Comparison of ENCODE assay signal across 19 mouse cellular contexts in genomic region chr12:117638833-117639232, GRCm38 (mm10).
A peak's percentile ranks its signal among the peaks of the same experiment; 100 is the strongest.
DNase-seq lines count a peak whose midpoint lies in the region; ATAC-seq and TF ChIP-seq lines count a peak whose summit lies in the region.
"Had no signal": no experiment of that assay in that cellular context is flagged by ENCODE, and none has a peak within 500 bp of the region (broad histone marks: within the 10 kb centered on the region; RNA-seq: fewer than 3 reads in every experiment).

No protein-coding gene starts in this region.

- no peak for TF ChIP-seq POLR2A in spleen, adult 2 months (IDR thresholded peaks at IDR 0.05; ENCODE audit: low read depth, low read length)
- TF ChIP-seq POLR2A in brain, embryonic 14.5 days (IDR thresholded peaks at IDR 0.05; ENCODE audit: borderline replicate concordance, extremely low read depth, insufficient read depth, insufficient read length, poor library complexity, severe bottlenecking) = no peak

- H3K4me3 ChIP-seq in kidney, embryonic 14.5 days (ENCODE audit: low read length) = no peak overlapping the region
- H3K4me3 ChIP-seq in spleen, adult 2 months (ENCODE audit: extremely low read depth, insufficient read depth, insufficient read length) = no peak overlapping the region
- no peak overlapping the region for H3K4me3 ChIP-seq in macrophage (ENCODE audit: inconsistent target)
- H3K4me3 ChIP-seq: embryonic facial prominence, embryonic 12.5 days; heart, embryonic 10.5 days; layer of hippocampus, adult 2 months; megakaryocyte, embryonic 14.5 days had no signal

- H3K27me3 ChIP-seq in kidney, embryonic 14.5 days (ENCODE audit: control insufficient read depth, insufficient read depth, low read length) = no peaks in the 10 kb centered on the region
- H3K27me3 ChIP-seq in spleen, adult 2 months (ENCODE audit: control insufficient read depth, insufficient read depth, low read length) = no peaks in the 10 kb centered on the region
- H3K27me3 ChIP-seq: embryonic facial prominence, embryonic 12.5 days; megakaryocyte, embryonic 14.5 days had no signal

- H3K9me3 ChIP-seq in kidney, embryonic 14.5 days (ENCODE audit: control insufficient read depth, low read length) = no peaks in the 10 kb centered on the region
- H3K9me3 ChIP-seq: embryonic facial prominence, embryonic 12.5 days; heart, embryonic 10.5 days; megakaryocyte, embryonic 14.5 days had no signal

- no peak for TF ChIP-seq CTCF in spleen, adult 2 months (IDR thresholded peaks at IDR 0.05; ENCODE audit: extremely low read depth, insufficient read depth, insufficient read length, insufficient replicate concordance)
- TF ChIP-seq CTCF in brain, embryonic 14.5 days (IDR thresholded peaks at IDR 0.05; ENCODE audit: borderline replicate concordance, extremely low read depth, insufficient read depth, insufficient read length) = no peak

- H3K4me1 ChIP-seq in kidney, embryonic 14.5 days (ENCODE audit: control insufficient read depth, insufficient read depth, low read length) = peaks cover 3% of the 10 kb centered on the region; the same call in 1 of the 2 replicates
- H3K4me1 ChIP-seq in spleen, adult 2 months (ENCODE audit: control insufficient read depth, insufficient read depth, insufficient read length) = peaks cover 10% of the 10 kb centered on the region; the same call in 1 of the 2 replicates
- H3K4me1 ChIP-seq: embryonic facial prominence, embryonic 12.5 days; megakaryocyte, embryonic 14.5 days had no signal

- no peak overlapping the region for H3K9ac ChIP-seq in kidney, embryonic 14.5 days (ENCODE audit: low read depth, low read length)
- H3K9ac ChIP-seq: embryonic facial prominence, embryonic 12.5 days; lung, embryonic 14.5 days had no signal

- H3K4me2 ChIP-seq in kidney, embryonic 14.5 days (replicated peaks; ENCODE audit: low read depth, low read length) = no peak overlapping the region
- H3K4me2 ChIP-seq: embryonic facial prominence, embryonic 12.5 days; lung, embryonic 14.5 days had no signal

- ATAC-seq in kidney, embryonic 14.5 days (ENCODE audit: low FRiP score, low TSS enrichment) = peak; percentile 62; the same call in 1 of the 2 replicates

- no peaks in the 10 kb centered on the region for H3K36me3 ChIP-seq in kidney, embryonic 14.5 days (ENCODE audit: control insufficient read depth, insufficient read depth, low read length)
- no peaks in the 10 kb centered on the region for H3K36me3 ChIP-seq in spleen, adult 2 months (ENCODE audit: control insufficient read depth, insufficient read depth, low read length)
- H3K36me3 ChIP-seq in macrophage (ENCODE audit: inconsistent target) = no peaks in the 10 kb centered on the region
- H3K36me3 ChIP-seq: embryonic facial prominence, embryonic 12.5 days; heart, embryonic 10.5 days had no signal

- no peak overlapping the region for H3K27ac ChIP-seq in kidney, embryonic 14.5 days (ENCODE audit: low read depth, low read length)
- H3K27ac ChIP-seq in spleen, adult 2 months (ENCODE audit: insufficient read depth, low read length) = peak overlapping the region; percentile 56
- 0 out of 2 replicates have a peak overlapping the region, but pooled peaks have one; percentile 39 for H3K27ac ChIP-seq in macrophage
- H3K27ac ChIP-seq: embryonic facial prominence, embryonic 12.5 days; heart, embryonic 10.5 days; layer of hippocampus, adult 2 months had no signal

- DNase-seq in kidney, adult 18-20 months = no peak
- no peak for DNase-seq in spleen, adult 2 months (ENCODE audit: low read depth in 1 of 2, low spot score in 2 of 2)
- DNase-seq in spleen, postnatal 10 days (ENCODE audit: low spot score in 2 of 2) = no peak
- DNase-seq in brain, embryonic 14.5 days (ENCODE audit: low read depth) = peak; percentile 26
- DNase-seq in cerebellum, adult 9-11 months = no peak
- no peak for DNase-seq in adrenal gland, adult 18-20 months (ENCODE audit: low spot score in 2 of 2)
- DNase-seq: adrenal gland, postnatal 36 days; cerebellum, postnatal 36 days; gastrocnemius, postnatal 14 days; kidney, adult 9 months; lung, embryonic 14.5 days; right cerebral cortex, postnatal 14 days; thymus, postnatal 4 days had no signal

- no peaks in the 10 kb centered on the region for H3K79me2 ChIP-seq in macrophage (ENCODE audit: inconsistent target)

- 70% methylated on average over 2 of the region's 2 CpGs for WGBS in kidney, embryonic 14.5 days
- WGBS in spleen, adult 2 months = 73% methylated on average over 2 of the region's 2 CpGs
- 65% methylated on average over 2 of the region's 2 CpGs for WGBS in macrophage (ENCODE audit: missing documents)
